Mouse (Mus musculus): Measurements from ENCODE around the gene Cacna1d. TPM values are rescaled to one million over a fixed set of nuclear protein-coding genes. Genes with fewer than 3 reads are reported as not detected.
A peak's percentile ranks its signal among the peaks of the same experiment; 100 is the strongest.

Gene Cacna1d
- polyA plus RNA-seq, 1 experiment from 2014 or later = 5.6 TPM

DNA sequence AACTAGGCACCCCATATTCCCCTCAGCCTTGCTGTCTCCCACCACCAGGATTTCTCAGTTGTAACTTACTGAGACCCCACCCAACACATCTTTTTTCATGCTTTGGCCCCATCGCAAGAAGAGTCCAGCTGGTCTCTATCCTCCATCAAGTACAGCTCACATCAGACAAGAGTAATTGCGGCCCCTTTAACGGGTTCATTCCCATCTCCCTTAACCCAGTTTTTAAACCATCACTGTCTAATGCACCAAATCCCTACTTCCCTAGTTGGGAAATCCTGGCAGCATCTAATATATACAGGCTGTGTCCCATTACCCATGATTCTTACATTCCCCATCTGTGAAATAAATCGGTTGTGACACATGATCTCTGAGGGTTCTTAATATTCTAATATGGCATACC lies 130.8 kb downstream of the Cacna1d start:
- Histone ChIP-seq H3K9ac (replicated peaks) (no peak overlapping the region), H3K36me3 (no peaks in the 10 kb centered on the region)

DNA sequence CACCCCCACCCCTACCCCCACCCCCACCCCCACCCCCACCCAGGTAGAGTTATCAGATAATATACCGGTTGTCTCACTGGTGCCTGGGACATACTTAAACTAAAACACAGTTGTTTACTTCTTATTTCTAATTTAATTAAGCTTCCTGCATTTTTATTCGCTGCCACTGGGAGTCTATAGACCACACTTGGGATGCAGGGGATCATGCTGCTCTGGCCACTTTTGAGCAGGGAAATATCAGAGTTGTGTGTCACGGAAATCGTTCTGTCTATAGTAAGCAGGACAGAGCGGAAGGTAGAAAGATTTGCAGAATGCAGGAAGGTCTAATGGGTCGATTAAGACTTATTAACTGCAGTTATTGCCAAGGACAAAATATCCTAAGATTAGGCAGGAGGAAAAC lies 131.3 kb downstream of the Cacna1d start:
- H3K9me3 ChIP-seq = no peaks in the 10 kb centered on the region
- H3K27me3 ChIP-seq = peaks cover 8% of the 10 kb centered on the region; the same call in 1 of the 2 replicates
- 79% methylated on average over 6 of the region's 6 CpGs for WGBS
- no peaks in the 10 kb centered on the region for H3K4me1 ChIP-seq (replicated peaks)
- H3K36me3 ChIP-seq = no peaks in the 10 kb centered on the region
- no peak overlapping the region for H3K27ac ChIP-seq
- no peak for ATAC-seq
- H3K4me2 ChIP-seq (replicated peaks) = no peak overlapping the region
- H3K4me3 ChIP-seq (replicated peaks) = no peak overlapping the region
- no peak overlapping the region for H3K9ac ChIP-seq (replicated peaks)

More for the DNA sequence above, 130.8 kb downstream of the Cacna1d start:
- peaks cover 4% of the 10 kb centered on the region; the same call in 1 of the 2 replicates for H3K27me3 ChIP-seq
- no peak overlapping the region for H3K4me2 ChIP-seq (replicated peaks)
- 86% methylated on average over 4 of the region's 4 CpGs for WGBS
- no peak overlapping the region for H3K27ac ChIP-seq
- no peak overlapping the region for H3K4me3 ChIP-seq (replicated peaks)
- H3K9me3 ChIP-seq = no peaks in the 10 kb centered on the region
- ATAC-seq = no peak
- no peaks in the 10 kb centered on the region for H3K4me1 ChIP-seq (replicated peaks)

GRCm38 (mm10) chr14:30358028-30358427 lies 133.2 kb downstream of the Cacna1d start:
- Histone ChIP-seq H3K9me3 (no peaks in the 10 kb centered on the region), H3K27ac (no peak overlapping the region), H3K27me3 (peaks cover 14% of the 10 kb centered on the region; the same call in 1 of the 2 replicates), H3K36me3 (no peaks in the 10 kb centered on the region), H3K4me3 (replicated peaks) (no peak overlapping the region), H3K4me1 (replicated peaks) (peaks cover 12% of the 10 kb centered on the region), H3K9ac (replicated peaks) (no peak overlapping the region), H3K4me2 (replicated peaks) (no peak overlapping the region)
- no peak for ATAC-seq
- 74% methylated on average over 1 of the region's 1 CpGs for WGBS

DNA sequence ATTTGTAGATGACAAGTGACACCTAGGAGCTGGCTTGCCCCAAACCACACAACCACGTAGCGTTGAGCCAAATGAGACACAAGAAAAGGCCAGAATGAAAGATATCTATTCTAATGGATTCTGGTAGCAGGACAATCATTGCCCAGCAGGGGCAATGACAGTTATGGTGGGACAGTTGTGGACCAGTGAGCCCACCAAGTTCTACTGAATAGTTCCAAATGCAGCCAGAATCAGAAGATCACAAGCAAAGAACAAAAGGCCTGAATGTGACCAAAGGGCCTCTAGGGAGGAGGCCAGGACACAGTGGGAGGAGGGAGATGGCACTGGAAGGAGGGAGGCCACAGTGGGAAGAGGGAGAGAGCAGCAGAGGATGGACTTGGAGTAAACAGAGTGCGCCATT lies 134.8 kb downstream of the Cacna1d start:
- Histone ChIP-seq H3K4me1 (replicated peaks) (peaks cover 26% of the 10 kb centered on the region), H3K4me2 (replicated peaks) (no peak overlapping the region), H3K27me3 (peaks cover 21% of the 10 kb centered on the region), H3K9me3 (no peaks in the 10 kb centered on the region), H3K27ac (no peak overlapping the region), H3K9ac (replicated peaks) (no peak overlapping the region), H3K36me3 (no peaks in the 10 kb centered on the region), H3K4me3 (replicated peaks) (no peak overlapping the region)
- no peak for ATAC-seq
- 85% methylated on average over 3 of the region's 3 CpGs for WGBS

DNA sequence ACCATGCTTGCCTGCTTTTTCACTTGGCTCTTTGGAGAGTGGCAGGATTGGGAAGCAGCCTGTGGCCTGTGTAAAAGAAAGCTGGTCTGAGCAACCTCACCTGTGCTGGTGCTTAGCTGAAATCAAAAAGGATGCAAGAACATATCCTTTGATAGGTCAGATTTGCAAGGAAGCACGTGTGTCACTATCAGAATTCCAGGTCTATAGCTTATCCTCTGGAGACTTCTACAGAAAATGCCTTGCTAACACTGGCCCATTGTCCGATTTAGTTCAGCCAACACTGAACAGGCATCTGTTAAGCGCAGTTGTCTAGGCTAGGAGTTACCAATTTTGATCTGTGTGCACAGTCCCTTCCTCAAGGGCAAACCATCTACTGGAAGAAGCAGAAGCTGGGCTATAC lies 136.5 kb downstream of the Cacna1d start:
- 36% methylated on average over 3 of the region's 3 CpGs for whole genome bisulfite sequencing
- Histone ChIP-seq H3K27me3 (peaks cover 21% of the 10 kb centered on the region), H3K4me1 (replicated peaks) (peaks cover 26% of the 10 kb centered on the region), H3K36me3 (no peaks in the 10 kb centered on the region), H3K4me2 (replicated peaks) (no peak overlapping the region), H3K9ac (replicated peaks) (no peak overlapping the region), H3K4me3 (replicated peaks) (no peak overlapping the region), H3K27ac (no peak overlapping the region), H3K9me3 (no peaks in the 10 kb centered on the region)
- no peak for ATAC-seq

DNA sequence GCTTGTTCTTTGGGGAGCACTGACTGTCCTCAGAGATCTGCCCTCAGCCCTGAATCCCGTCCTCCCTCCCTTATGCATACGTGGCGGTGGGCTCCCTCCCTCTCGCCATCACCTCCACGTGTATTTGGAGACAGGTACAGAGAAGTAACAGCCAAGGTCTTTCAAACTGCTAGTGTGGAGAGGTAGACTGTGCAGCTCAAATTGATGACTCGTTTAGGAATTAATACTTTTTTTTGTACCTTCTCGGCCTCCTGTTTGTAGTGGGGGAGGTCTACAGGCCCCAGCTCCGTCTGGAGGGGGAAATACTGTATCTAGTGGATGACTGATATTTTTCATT lies 137.2 kb downstream of the Cacna1d start:
- H3K27me3 ChIP-seq = peaks cover 21% of the 10 kb centered on the region
- H3K4me1 ChIP-seq (replicated peaks) = peaks cover 26% of the 10 kb centered on the region
- peak overlapping the region; percentile 85 for H3K4me2 ChIP-seq (replicated peaks)
- H3K36me3 ChIP-seq = no peaks in the 10 kb centered on the region
- H3K9me3 ChIP-seq = no peaks in the 10 kb centered on the region
- H3K9ac ChIP-seq (replicated peaks) = peak overlapping the region; percentile 78
- WGBS = 2% methylated on average over 8 of the region's 8 CpGs
- H3K4me3 ChIP-seq (replicated peaks) = peak overlapping the region; percentile 64
- peak overlapping the region; percentile 70 for H3K27ac ChIP-seq
- ATAC-seq = no peak; the same call in 1 of the 2 replicates

DNA sequence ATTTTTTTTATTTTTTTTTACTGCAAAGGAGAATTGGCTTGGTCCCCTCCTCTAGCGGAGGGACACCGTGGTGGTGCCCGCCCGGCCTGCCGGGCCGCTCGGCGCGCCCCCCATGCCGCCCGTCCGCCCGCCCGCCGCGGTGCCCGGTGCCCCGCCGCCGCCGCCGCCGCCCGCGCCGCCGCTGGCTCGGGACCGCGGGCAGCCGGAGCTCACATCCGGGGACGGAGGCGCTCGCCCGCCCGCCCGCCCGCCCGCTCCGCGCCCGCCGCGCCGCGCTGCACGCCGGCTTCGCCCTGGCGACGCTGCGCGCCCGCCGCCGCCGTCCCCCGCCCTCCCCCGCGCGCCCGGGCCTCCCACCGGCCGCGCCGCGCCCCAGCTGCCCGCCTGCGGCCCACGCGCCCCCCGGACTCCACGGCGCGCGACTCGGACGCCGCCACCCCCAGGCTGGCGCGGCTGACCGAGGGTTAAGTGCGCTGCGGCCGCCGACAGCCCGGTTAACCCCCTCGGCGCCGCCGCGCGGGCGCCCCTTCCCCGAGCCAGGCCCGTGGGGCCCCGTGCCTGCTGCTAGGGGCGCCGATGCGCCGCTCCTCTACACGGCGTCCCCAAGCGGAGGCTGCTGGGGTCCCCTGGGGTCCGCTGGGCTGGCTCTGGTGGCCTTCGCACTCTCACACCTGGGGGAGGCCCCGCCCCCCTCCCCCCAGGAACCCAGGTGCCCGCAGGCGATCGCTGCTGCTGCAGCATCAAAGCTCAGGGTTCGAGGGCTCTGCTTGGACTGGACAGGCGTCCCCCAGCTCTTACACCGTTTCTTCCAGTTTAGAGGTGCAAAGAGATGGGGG lies 137.7 kb downstream of the Cacna1d start:
- under 1% methylated on average over 49 of the region's 114 CpGs for WGBS
- peak overlapping the region; percentile 85 for H3K4me2 ChIP-seq (replicated peaks)
- peaks cover 26% of the 10 kb centered on the region for H3K4me1 ChIP-seq (replicated peaks)
- H3K36me3 ChIP-seq = no peaks in the 10 kb centered on the region
- H3K4me3 ChIP-seq (replicated peaks) = peak overlapping the region; percentile 64
- H3K27ac ChIP-seq = peak overlapping the region; percentile 70
- ATAC-seq = peak; percentile 85
- peak overlapping the region; percentile 78 for H3K9ac ChIP-seq (replicated peaks)
- no peaks in the 10 kb centered on the region for H3K9me3 ChIP-seq
- H3K27me3 ChIP-seq = peaks cover 24% of the 10 kb centered on the region

GRCm38 (mm10) chr14:30352951-30353270 lies 138.3 kb downstream of the Cacna1d start:
- under 1% methylated on average over 10 of the region's 10 CpGs for WGBS
- H3K36me3 ChIP-seq = no peaks in the 10 kb centered on the region
- H3K27me3 ChIP-seq = peaks cover 24% of the 10 kb centered on the region
- no peaks in the 10 kb centered on the region for H3K9me3 ChIP-seq
- H3K9ac ChIP-seq (replicated peaks) = peak overlapping the region; percentile 78
- H3K4me3 ChIP-seq (replicated peaks) = peak overlapping the region; percentile 64
- peak overlapping the region; percentile 85 for H3K4me2 ChIP-seq (replicated peaks)
- H3K4me1 ChIP-seq (replicated peaks) = peaks cover 26% of the 10 kb centered on the region
- no peak overlapping the region for H3K27ac ChIP-seq
- ATAC-seq = peak; percentile 50

DNA sequence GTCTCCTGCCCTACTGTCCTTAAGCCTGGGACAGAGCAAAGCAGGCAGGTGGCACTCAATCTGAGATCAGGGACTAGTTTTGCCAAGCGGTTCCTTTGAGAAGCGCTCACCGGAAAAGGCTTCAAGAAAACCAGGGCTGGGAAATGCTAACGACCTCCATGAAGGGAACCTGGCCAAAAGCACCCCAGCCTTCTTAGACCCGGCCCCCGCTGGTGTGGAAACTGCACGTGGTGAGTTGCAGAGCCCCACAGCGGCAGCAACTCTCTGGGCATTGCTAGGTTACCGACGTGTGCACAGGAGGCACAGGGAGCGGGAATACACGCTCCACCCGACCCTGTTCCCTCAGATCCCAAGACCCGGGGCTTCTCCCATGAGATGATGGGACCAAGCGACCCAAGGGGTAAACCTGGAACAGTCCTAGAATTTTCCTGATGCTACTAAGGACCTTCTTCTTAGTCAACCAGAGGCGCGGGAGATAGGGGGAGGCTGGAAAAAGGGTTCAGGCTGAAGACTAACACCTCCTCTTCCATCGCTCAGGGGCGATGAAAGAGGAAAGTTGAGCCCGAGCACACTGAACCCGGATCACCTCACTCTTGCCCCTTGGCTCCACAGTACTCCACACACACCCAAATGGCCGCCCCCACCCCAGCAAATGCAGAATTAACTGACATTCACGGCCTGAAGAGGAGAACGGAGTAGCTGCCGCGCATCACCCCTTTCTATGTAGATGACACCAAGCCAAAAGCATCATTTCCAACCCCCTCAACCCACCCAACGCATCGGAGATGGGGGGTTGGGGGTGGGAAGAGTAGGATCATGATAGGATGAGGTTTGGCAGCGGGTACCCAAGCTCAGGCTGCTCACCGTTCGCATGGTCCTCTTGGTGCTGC lies 138.9 kb downstream of the Cacna1d start:
- H3K4me3 ChIP-seq (replicated peaks) = peak overlapping the region; percentile 64

DNA sequence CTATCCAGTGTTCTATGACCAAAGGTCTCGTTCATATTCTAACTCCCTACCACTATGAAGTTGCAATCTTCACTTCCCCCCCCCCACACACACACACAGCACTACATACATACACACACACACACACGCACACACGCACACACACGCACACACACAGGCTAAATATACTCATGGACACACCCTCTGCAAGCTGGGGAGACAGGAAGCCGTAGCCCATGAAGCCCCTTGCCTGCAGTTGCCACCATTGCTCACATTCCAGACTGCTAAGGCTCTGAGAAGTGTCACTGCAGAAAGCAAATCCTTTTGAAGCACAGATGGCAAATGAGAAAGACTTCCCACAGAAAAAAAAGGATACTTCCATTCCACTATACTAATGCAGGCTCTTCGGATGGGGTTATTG lies 141.0 kb downstream of the Cacna1d start:
- no peak for ATAC-seq
- Histone ChIP-seq H3K4me1 (replicated peaks) (peaks cover 26% of the 10 kb centered on the region), H3K4me3 (replicated peaks) (no peak overlapping the region), H3K27ac (no peak overlapping the region), H3K9me3 (no peaks in the 10 kb centered on the region), H3K4me2 (replicated peaks) (no peak overlapping the region), H3K36me3 (no peaks in the 10 kb centered on the region), H3K9ac (replicated peaks) (no peak overlapping the region), H3K27me3 (peaks cover 18% of the 10 kb centered on the region)
- WGBS = 84% methylated on average over 6 of the region's 6 CpGs

More for the DNA sequence above, 138.9 kb downstream of the Cacna1d start:
- Histone ChIP-seq H3K9me3 (no peaks in the 10 kb centered on the region), H3K27ac (no peak overlapping the region), H3K36me3 (no peaks in the 10 kb centered on the region), H3K4me2 (replicated peaks) (peak overlapping the region; percentile 85), H3K27me3 (peaks cover 24% of the 10 kb centered on the region), H3K4me1 (replicated peaks) (peaks cover 26% of the 10 kb centered on the region), H3K9ac (replicated peaks) (peak overlapping the region; percentile 78)
- WGBS = 2% methylated on average over 31 of the region's 31 CpGs
- ATAC-seq = peak; percentile 44

DNA sequence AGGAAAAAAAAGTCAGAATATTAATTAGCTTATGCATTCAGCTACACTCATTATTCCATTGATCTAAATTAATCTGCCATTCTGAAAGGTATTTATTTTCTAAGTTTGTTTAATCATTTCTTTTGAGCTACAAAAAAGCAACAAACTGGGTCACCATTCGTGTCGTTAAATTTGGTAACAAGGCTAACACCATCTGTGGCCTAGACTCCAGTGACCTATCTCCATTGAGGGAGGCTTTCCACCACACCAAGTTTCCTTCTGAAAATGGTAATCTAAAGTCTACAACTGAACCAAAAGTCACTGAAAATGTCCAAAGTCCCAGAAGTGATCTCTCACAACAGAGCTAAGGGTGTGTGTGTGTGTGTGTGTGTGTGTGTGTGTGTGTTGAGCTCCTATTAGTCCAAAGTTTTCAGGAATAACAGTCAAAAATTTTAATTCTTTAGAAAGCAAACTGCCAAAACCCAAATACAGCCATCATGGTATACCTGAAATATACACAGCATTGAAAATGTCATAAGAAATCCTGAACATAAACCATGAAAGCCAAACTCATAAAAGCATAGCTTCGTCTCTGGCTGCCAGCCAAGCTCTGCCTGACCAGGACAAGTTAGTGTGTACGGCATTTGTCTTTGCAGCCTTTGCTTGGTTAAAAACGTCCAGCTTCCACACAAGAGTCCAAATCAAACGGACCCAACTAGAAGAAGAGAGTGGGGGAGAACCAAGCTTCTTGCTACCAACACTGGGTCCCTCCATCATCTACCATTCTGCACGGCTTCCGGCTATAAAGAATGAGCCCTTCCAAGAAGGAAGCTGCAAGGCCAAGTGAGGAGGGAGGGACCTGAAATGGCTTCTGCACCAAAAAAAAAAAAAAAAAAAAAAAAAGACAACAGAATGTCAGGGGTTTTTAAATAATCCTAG lies 146.0 kb downstream of the Cacna1d start:
- ATAC-seq = no peak

More for the DNA sequence above, 146.0 kb downstream of the Cacna1d start:
- H3K27me3 ChIP-seq = 0 out of 2 replicates have a peak, but pooled peaks cover 3% of the 10 kb centered on the region
- H3K9ac ChIP-seq (replicated peaks) = no peak overlapping the region
- H3K4me1 ChIP-seq (replicated peaks) = no peaks in the 10 kb centered on the region; the same call in 1 of the 2 replicates
- H3K36me3 ChIP-seq = no peaks in the 10 kb centered on the region
- 79% methylated on average over 8 of the region's 8 CpGs for WGBS
- H3K4me2 ChIP-seq (replicated peaks) = no peak overlapping the region
- H3K9me3 ChIP-seq = no peaks in the 10 kb centered on the region
- H3K4me3 ChIP-seq (replicated peaks) = no peak overlapping the region
- H3K27ac ChIP-seq = no peak overlapping the region

Measured in midbrain, embryonic 13.5 days (tissue).